Mouse (Mus musculus) layer of hippocampus, adult 2 months (tissue): ENCODE measurements around the gene Dda1. TPM values are rescaled to one million over a fixed set of nuclear protein-coding genes. Genes with fewer than 3 reads are reported as not detected.

Source experiments
- DNase-seq, 2 experiments: peaks; one replicate each; pipeline ENCODE4 v3.0.0; 2022; ENCODE audit warnings: low spot score in 2 of 2
- H3K27ac ChIP-seq: fragments of 200-600 bp; 2 replicates; pipeline ENCODE4 v1.8.1; 2022
- H3K4me3 ChIP-seq: fragments of 200-600 bp; 2 replicates; pipeline ENCODE4 v1.8.1; 2022; ENCODE audit warnings: mild to moderate bottlenecking
- CTCF ChIP-seq: fragments of 200-600 bp; conservative IDR thresholded peaks from 2 replicates; pipeline ENCODE4 v1.8.1; 2022; ENCODE audit warnings: antibody characterized with exemption, mild to moderate bottlenecking, moderate library complexity
- total RNA-seq, 2 experiments: library from RNA; stranded (reverse); gene quantifications; 2 replicates each; pipeline ENCODE4 v1.2.3; 2021

The Dda1 gene
- total RNA-seq, 2 experiments from 2014 or later, result 83.2 to 89.7 TPM

GRCm38 (mm10) chr8:71470913-71471255, 1.9 kb downstream of the Dda1 start:
- no peak for DNase-seq
- TF ChIP-seq CTCF, result no peak
- no peak overlapping the region for H3K27ac ChIP-seq
- H3K4me3 ChIP-seq, result no peak overlapping the region

DNA sequence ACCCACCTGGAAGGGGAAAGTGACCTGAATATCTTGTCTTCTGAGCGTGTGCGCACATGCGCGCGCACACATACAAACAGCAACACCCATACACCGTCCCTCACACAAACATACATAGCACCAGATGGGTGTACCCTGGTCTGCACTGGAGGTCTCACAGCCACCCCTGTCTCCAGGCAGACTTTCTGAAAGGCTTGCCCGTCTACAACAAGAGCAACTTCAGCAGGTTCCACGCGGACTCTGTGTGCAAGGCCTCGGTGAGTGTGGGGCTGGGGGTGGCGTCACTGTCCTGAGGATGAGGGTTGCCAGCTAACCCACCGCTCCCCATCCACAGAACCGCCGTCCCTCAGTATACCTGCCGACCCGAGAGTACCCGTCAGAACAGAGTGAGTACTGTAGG, 2.9 kb downstream of the Dda1 start:
- H3K27ac ChIP-seq, result no peak overlapping the region
- DNase-seq, result no peak
- H3K4me3 ChIP-seq, result no peak overlapping the region
- no peak for TF ChIP-seq CTCF

DNA sequence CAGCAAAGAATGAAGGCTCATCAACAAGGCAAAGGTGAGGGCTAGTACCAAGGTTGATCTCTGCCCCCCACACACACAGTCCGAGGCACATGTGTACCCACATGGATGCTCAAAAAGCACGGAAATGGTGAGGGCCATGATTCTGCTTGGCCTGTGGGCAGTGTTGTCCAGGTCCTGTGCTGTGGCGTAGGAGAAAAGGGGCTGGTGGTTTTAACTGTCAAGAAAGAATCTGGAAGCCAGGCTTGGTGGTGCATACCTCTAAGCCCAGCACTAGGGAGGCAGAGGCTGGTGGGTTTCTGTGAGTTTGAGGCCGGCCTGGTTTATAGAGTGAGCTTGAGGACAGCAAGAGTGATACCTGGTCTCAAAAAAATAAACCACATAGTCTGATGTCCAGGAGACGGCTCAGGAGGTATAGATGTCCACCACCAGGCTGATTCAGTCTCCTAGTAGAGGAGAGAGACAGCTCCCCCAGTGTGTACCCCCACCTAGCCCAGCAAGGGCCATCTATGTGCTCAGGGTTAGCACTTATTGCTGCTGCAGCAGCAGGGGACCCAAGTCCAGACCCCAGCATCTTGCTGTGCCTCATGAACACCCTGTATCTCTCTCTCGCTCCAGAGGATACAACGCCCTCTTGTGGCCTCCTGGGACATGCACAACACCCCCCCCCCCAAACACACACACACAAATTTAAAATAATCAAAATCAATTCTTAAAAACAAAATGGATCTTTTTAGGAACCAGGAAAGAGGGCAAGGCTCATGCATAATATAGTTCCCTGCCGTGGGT, 3.8 kb downstream of the Dda1 start:
- no peak for DNase-seq
- no peak overlapping the region for H3K4me3 ChIP-seq
- TF ChIP-seq CTCF, result peak; percentile 69
- no peak overlapping the region for H3K27ac ChIP-seq

DNA sequence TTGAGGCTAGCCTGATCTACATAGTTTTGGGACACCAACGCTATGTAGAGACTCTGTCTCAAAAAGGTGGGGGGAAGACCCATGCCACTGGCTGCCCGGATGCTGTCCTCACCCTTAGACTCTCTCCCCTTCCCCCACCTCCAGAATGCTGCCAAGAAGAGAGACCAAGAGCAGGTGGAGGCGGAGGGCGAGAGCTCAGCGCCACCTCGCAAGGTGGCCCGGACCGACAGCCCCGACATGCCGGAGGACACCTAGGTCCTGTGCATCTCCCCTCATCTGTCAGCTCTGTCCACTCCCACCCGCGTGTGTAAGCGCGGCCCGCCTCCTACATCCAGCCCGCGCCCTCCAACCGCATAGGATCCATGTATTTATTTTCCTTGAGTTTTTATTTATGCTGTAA, 5.3 kb downstream of the Dda1 start:
- TF ChIP-seq CTCF, result no peak
- DNase-seq, result no peak
- H3K27ac ChIP-seq, result no peak overlapping the region
- H3K4me3 ChIP-seq, result no peak overlapping the region

DNA sequence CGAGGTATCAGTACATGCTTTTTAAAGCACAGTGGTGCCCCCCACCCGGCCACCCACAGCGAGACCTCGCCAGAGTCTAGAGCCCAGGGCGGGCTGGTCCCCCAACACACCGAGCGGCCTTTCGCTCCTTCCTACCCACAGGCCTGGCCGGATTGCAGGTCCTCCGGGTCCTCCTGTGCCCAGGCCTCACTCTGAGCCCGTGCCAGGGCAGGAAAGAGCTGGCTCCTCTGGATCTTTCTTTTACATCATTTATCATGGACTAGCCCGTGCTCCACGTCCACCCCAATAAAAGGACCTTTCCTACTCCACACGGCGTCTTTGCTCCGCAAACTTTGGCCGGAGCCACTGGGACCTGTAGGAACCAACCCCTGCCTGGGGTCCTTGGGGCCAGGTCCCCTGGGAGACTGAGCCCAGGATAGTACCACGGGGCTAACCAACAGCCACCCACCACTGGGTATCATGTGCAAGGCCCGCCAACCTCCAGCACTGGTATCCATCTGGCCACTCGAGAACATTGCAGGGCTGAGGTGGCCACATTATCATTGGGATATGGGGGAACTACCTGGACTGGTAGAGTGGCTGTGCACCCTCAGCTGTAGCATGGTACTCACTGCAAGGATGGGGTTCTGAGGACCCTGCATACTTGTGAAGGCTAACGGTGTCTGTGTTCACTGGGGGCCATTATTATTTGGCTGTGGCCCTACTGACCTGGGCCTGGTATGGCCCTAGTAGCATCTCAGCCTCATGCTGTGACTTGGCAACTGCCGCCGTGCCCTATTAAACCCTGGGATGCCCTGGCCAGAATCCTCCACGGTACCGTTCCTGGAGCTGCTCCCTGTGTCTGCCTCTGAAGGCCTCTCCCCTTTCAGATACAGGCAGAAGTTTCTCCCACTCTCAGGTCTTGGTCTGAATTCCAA, 6.0 kb downstream of the Dda1 start:
- DNase-seq, result no peak
- no peak overlapping the region; the same call in 1 of the 2 replicates for H3K4me3 ChIP-seq
- no peak for TF ChIP-seq CTCF
- H3K27ac ChIP-seq, result peak overlapping the region; percentile 95; the same call in 1 of the 2 replicates

DNA sequence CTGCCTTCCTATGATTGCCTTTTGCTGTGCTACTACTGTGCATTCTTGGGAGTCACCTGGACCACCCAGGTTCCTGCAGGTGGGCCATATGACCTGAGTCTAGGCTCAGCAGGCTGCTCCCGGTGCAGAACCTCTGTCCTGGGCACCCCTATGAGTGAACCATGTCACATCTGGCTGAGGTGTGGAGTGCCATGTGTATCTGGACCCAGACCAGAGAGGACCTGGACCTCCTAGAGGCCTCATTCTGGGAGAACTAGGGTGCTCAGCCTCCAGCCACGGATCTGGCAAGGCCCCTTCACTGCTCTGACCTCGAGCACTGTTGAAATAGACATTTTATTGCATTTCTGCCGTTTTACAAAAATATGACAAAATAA, 6.7 kb downstream of the Dda1 start:
- no peak for DNase-seq
- TF ChIP-seq CTCF, result no peak
- peak overlapping the region; percentile 57 for H3K4me3 ChIP-seq
- H3K27ac ChIP-seq, result peak overlapping the region; percentile 95

DNA sequence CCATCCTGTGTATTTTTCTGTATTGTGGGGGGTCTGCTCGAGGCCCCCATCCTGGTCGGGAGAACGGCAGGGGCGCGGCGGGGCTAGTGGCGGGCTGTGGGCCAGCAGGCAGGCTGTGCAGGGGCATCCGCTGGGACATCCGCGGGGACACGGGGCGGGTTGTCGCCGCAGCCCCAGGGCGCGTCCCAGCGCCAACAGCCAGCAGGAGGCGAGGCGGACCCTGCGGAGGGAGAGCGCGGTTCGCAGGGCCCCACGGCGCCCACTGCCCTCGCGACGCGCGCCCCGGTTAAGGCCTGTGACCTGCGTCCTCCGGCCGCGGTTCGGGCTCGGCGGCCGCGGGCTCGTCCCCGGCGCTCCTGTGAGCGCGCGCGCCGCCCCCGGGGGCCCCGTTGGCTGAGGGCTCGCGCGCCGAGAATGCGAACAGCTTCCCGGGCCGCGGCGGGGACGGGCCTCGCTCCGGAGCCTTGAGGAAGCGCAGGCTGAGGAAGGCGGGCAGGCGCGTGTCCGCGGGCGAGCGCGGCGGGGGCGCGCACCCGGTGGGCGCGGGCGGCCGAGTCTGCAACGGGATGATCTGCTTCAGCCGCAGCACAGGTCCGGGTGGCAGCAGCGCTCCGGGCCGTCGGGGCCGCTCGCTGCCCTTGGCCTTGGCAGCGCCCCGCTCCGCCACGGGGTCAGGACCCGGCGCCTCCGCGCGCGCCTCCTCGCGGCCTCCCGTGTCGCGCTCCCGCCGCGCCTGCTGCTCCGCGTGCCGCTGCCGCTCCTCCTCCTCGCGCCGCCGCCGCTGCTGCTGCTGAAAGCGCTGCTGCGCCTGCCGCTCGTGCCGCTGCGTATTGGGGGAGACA, 7.3 kb downstream of the Dda1 start:
- peak; percentile 43 for TF ChIP-seq CTCF
- peak overlapping the region; percentile 57 for H3K4me3 ChIP-seq

DNA sequence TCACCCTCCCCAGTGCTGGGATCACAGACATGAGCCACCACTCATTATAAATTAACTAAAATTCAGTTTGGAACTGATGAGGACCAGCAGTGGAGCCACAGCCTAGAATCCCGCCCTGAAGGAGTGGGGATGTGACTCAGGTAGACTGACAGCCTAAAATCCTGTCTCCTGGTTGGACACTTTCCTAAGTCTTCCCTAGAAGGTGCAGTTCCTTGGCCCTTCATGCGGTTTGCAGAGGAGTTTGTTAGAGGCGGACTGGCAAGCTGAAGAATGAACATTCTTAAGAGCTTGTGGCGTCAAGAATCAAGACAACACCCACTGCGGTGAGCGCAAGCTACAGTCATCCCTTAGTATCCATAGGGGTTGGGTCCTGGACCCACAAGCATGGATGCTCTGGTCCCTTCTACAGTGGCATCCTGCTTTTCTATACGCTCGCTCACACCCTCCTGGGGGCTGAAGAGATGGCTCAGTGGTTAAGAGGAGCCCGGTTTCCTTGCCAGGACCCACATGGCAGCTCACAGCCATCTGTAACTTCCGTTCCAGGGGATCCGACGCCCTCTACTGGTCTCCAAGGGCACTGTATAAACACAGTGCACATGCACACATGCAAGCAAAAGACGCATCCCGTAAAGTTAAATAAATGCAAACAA, 8.3 kb downstream of the Dda1 start:
- H3K27ac ChIP-seq, result peak overlapping the region; percentile 95
- peak overlapping the region; percentile 57 for H3K4me3 ChIP-seq

More for the DNA sequence above, 7.3 kb downstream of the Dda1 start:
- peak; percentile 72 to 77 for DNase-seq
- H3K27ac ChIP-seq, result peak overlapping the region; percentile 95

DNA sequence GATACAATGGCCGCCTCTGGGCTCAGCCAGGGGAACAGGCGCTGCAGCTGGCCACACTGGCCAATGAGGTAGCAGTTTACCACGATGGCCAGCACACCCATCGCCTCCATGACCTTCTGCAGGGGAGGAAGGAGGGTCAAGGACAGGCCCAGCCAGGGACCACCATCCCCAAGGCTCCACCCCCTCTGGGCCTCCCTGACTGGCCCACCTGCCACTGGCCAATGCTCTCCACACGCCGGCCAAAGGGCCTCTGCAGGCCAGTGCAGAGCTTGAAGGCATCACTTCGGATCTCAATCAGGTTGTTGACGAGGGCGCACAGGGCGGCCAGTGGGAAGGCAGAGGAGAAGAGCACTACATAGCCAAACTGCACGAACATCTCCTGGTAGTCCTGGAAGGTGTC, 9.9 kb downstream of the Dda1 start:
- no peak for TF ChIP-seq CTCF
- Histone ChIP-seq H3K4me3 (no peak overlapping the region), H3K27ac (no peak overlapping the region)
- no peak for DNase-seq

More for the DNA sequence above, 8.3 kb downstream of the Dda1 start:
- peak; percentile 77 for TF ChIP-seq CTCF
- DNase-seq, result no peak

DNA sequence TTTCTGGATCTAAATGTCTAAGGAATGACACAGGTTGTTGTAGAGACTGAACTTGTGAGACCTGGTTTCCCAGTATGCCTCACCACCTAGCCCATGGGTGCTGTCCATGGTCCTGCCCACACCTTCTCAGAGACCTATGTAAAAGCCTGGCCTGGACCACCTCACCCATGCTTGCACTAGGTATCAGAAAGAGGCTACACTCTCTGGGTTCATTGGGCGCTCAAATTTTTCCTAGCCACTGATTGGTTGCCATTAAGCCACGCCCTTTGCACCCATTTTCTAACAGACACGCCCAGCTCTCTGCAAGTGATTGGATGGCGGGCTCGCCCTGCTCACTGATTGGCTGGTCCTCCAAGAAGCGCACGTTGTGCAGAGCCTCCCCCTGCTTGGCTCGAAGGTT, 14.9 kb downstream of the Dda1 start:
- TF ChIP-seq CTCF, result no peak
- no peak for DNase-seq
- no peak overlapping the region for H3K4me3 ChIP-seq
- H3K27ac ChIP-seq, result no peak overlapping the region

GRCm38 (mm10) chr8:71484736-71485135, 15.7 kb downstream of the Dda1 start:
- TF ChIP-seq CTCF, result no peak
- DNase-seq, result no peak
- peak overlapping the region; percentile 97 for H3K4me3 ChIP-seq
- H3K27ac ChIP-seq, result peak overlapping the region; percentile 96; the same call in 1 of the 2 replicates
